In genomic region chr10:125265467-125265866, GRCm38 (mm10) we compare ENCODE assay signal across 9 mouse cellular contexts.
DNase-seq lines count a peak whose midpoint lies in the region; ATAC-seq lines count a peak whose summit lies in the region.
"Had no signal": no experiment of that assay in that cellular context is flagged by ENCODE, and none has a peak within 500 bp of the region (broad histone marks: within the 10 kb centered on the region; RNA-seq: fewer than 3 reads in every experiment).

No protein-coding gene starts in this region.

- no peak overlapping the region for H3K4me2 ChIP-seq in embryonic facial prominence, embryonic 14.5 days (ENCODE audit: low read depth, low read length)
- H3K4me2 ChIP-seq in limb, embryonic 15.5 days: no peak overlapping the region

- no peaks in the 10 kb centered on the region for H3K27me3 ChIP-seq in embryonic facial prominence, embryonic 14.5 days (replicated peaks; ENCODE audit: control insufficient read depth, insufficient read depth, low read length)
- no peaks in the 10 kb centered on the region for H3K27me3 ChIP-seq in embryonic facial prominence, embryonic 10.5 days (replicated peaks; ENCODE audit: low read depth, poor library complexity, severe bottlenecking)
- H3K27me3 ChIP-seq in limb, embryonic 15.5 days: no peaks in the 10 kb centered on the region
- H3K27me3 ChIP-seq in limb, embryonic 10.5 days (ENCODE audit: low read depth, poor library complexity, severe bottlenecking): no peaks in the 10 kb centered on the region

- H3K9me3 ChIP-seq in embryonic facial prominence, embryonic 14.5 days (ENCODE audit: control insufficient read depth, low read length): no peaks in the 10 kb centered on the region
- H3K9me3 ChIP-seq in embryonic facial prominence, embryonic 10.5 days: no peaks in the 10 kb centered on the region
- no peaks in the 10 kb centered on the region for H3K9me3 ChIP-seq in limb, embryonic 15.5 days
- no peaks in the 10 kb centered on the region for H3K9me3 ChIP-seq in limb, embryonic 10.5 days (replicated peaks)
- H3K9me3 ChIP-seq: midbrain, embryonic 10.5 days had no signal

- WGBS in embryonic facial prominence, embryonic 14.5 days: 70% methylated on average over 14 of the region's 14 CpGs
- 92% methylated on average over 14 of the region's 14 CpGs for WGBS in embryonic facial prominence, embryonic 10.5 days
- 62% methylated on average over 14 of the region's 14 CpGs for WGBS in limb, embryonic 15.5 days
- 91% methylated on average over 14 of the region's 14 CpGs for WGBS in limb, embryonic 10.5 days

- no peaks in the 10 kb centered on the region for H3K4me1 ChIP-seq in embryonic facial prominence, embryonic 14.5 days (ENCODE audit: control insufficient read depth, insufficient read depth, low read length)
- H3K4me1 ChIP-seq in embryonic facial prominence, embryonic 10.5 days: no peaks in the 10 kb centered on the region
- peaks cover 6% of the 10 kb centered on the region; the same call in 1 of the 2 replicates for H3K4me1 ChIP-seq in limb, embryonic 15.5 days
- no peaks in the 10 kb centered on the region for H3K4me1 ChIP-seq in limb, embryonic 10.5 days
- H3K4me1 ChIP-seq: midbrain, embryonic 10.5 days had no signal

- H3K36me3 ChIP-seq in embryonic facial prominence, embryonic 14.5 days (ENCODE audit: control insufficient read depth, insufficient read depth, low read length): no peaks in the 10 kb centered on the region
- H3K36me3 ChIP-seq in embryonic facial prominence, embryonic 10.5 days (replicated peaks): no peaks in the 10 kb centered on the region
- no peaks in the 10 kb centered on the region for H3K36me3 ChIP-seq in limb, embryonic 15.5 days
- no peaks in the 10 kb centered on the region for H3K36me3 ChIP-seq in limb, embryonic 10.5 days
- H3K36me3 ChIP-seq: midbrain, embryonic 10.5 days had no signal

- H3K4me3 ChIP-seq in embryonic facial prominence, embryonic 14.5 days (ENCODE audit: low read depth, low read length): no peak overlapping the region
- no peak overlapping the region for H3K4me3 ChIP-seq in embryonic facial prominence, embryonic 10.5 days
- no peak overlapping the region for H3K4me3 ChIP-seq in limb, embryonic 15.5 days
- no peak overlapping the region for H3K4me3 ChIP-seq in limb, embryonic 10.5 days
- H3K4me3 ChIP-seq: midbrain, embryonic 10.5 days had no signal

- no peak overlapping the region for H3K27ac ChIP-seq in embryonic facial prominence, embryonic 14.5 days (replicated peaks; ENCODE audit: low read depth, low read length)
- H3K27ac ChIP-seq in embryonic facial prominence, embryonic 10.5 days (replicated peaks): no peak overlapping the region
- H3K27ac ChIP-seq in limb, embryonic 15.5 days: no peak overlapping the region
- no peak overlapping the region for H3K27ac ChIP-seq in limb, embryonic 10.5 days
- H3K27ac ChIP-seq: midbrain, embryonic 10.5 days had no signal

- no peak for ATAC-seq in embryonic facial prominence, embryonic 14.5 days (ENCODE audit: low read depth)
- ATAC-seq in limb, embryonic 15.5 days (ENCODE audit: insufficient number of reproducible peaks, low FRiP score, low TSS enrichment, low read depth): peak; percentile 24; the same call in 1 of the 2 replicates
- no peak for ATAC-seq in CD4-positive, CD25-positive, alpha-beta regulatory T cell, adult 4 months

- no peak overlapping the region for H3K9ac ChIP-seq in embryonic facial prominence, embryonic 14.5 days (ENCODE audit: low read depth, low read length)
- no peak overlapping the region for H3K9ac ChIP-seq in limb, embryonic 15.5 days

- peak; percentile 64 for DNase-seq in embryonic facial prominence, embryonic 14.5 days (ENCODE audit: low spot score)
- no peak for DNase-seq in embryonic facial prominence, embryonic 10.5 days (ENCODE audit: low spot score)
- DNase-seq in limb, embryonic 10.5 days (ENCODE audit: low spot score): no peak
- DNase-seq in cerebellum, postnatal 36 days: peak; percentile 52 to 62
- DNase-seq in lung, postnatal 10 days: peak; percentile 26
- no peak for DNase-seq in c-Kit-positive CD71-positive TER-119-positive erythroid progenitor cells, embryonic 14.5 days (ENCODE audit: low spot score)

Comparison
In these comparisons a context has a peak if more than half of its experiments do, and no peak if none do; other contexts are left out.
1. DNase-seq: peak in embryonic facial prominence, embryonic 14.5 days (single experiment), cerebellum, postnatal 36 days (2 of 2) and lung, postnatal 10 days (single experiment); none in embryonic facial prominence, embryonic 10.5 days (single experiment), limb, embryonic 10.5 days (single experiment) and c-Kit-positive CD71-positive TER-119-positive erythroid progenitor cells, embryonic 14.5 days (single experiment).